Mouse (Mus musculus) heart, postnatal 36 days (tissue): ENCODE data around the gene Mindy4. TPM values are rescaled to one million over a fixed set of nuclear protein-coding genes. Genes with fewer than 3 reads are reported as not detected.

Experiments used
- DNase-seq, 2 experiments: peaks; one replicate each; pipeline ENCODE4 v3.0.0; 2021 to 2022
- intact Hi-C: fragments of 180-260 bp; cut with DNase I; formaldehyde crosslinking; loops from one replicate; pipeline ENCODE4 v1.15.1; 2025
- total RNA-seq, 2 experiments: library from RNA; stranded (reverse); gene quantifications; 2 replicates each; pipeline ENCODE4 v1.2.3; 2021

The Mindy4 gene
- total RNA-seq, 2 experiments from 2014 or later = 5.5 to 5.9 TPM

GRCm38 (mm10) chr6:55199047-55199446, 4.1 kb upstream of the Mindy4 start:
- intact Hi-C loops = no loop called here
- peak; percentile 38 to 56 for DNase-seq

- intact Hi-C loops = no loop called here
- DNase-seq = no peak
Observed at GRCm38 (mm10) chr6:55203931-55204330, 748 bp downstream of the Mindy4 start.

GRCm38 (mm10) chr6:55207786-55208185, 4.6 kb downstream of the Mindy4 start:
- DNase-seq = no peak
- intact Hi-C loops = no loop called here

- peak; percentile 34 to 47 for DNase-seq
- intact Hi-C loops = no loop called here
Observed at GRCm38 (mm10) chr6:55210423-55211365, 7.5 kb downstream of the Mindy4 start.

- intact Hi-C loops = no loop called here
- peak; percentile 39 to 46 for DNase-seq
Observed at GRCm38 (mm10) chr6:55214541-55214940, 11.4 kb downstream of the Mindy4 start.

GRCm38 (mm10) chr6:55218232-55218631, 15.0 kb downstream of the Mindy4 start:
- DNase-seq = no peak
- intact Hi-C loops = no loop called here

GRCm38 (mm10) chr6:55223986-55224385, 20.8 kb downstream of the Mindy4 start:
- DNase-seq = peak in 1 of 2 experiments; percentile 22
- intact Hi-C loops = no loop called here

- intact Hi-C loops = loop anchor here (10.0 kb wide), 1 partner anchor 715 kb away; no protein-coding TSS in a partner anchor
- no peak for DNase-seq
Observed at GRCm38 (mm10) chr6:55230048-55230447, 26.9 kb downstream of the Mindy4 start.

GRCm38 (mm10) chr6:55232101-55232500, 28.9 kb downstream of the Mindy4 start:
- DNase-seq = no peak
- intact Hi-C loops = loop anchor here (10.0 kb wide), 1 partner anchor 713 kb away; no protein-coding TSS in a partner anchor

GRCm38 (mm10) chr6:55232524-55233264, 29.5 kb downstream of the Mindy4 start:
- intact Hi-C loops = loop anchor here (1.0 to 10.0 kb wide), 2 partner anchors 151 to 712 kb away; no protein-coding TSS in a partner anchor
- DNase-seq = peak; percentile 32 to 56

- no peak for DNase-seq
- intact Hi-C loops = loop anchor here (1.0 to 10.0 kb wide), 2 partner anchors 150 to 711 kb away; no protein-coding TSS in a partner anchor
Observed at GRCm38 (mm10) chr6:55233326-55233725, 30.1 kb downstream of the Mindy4 start.

GRCm38 (mm10) chr6:55234636-55235035, 31.5 kb downstream of the Mindy4 start:
- no peak for DNase-seq
- intact Hi-C loops = loop anchor here (2.0 to 10.0 kb wide), 2 partner anchors 276 to 710 kb away; no protein-coding TSS in a partner anchor

GRCm38 (mm10) chr6:55235733-55236132, 32.5 kb downstream of the Mindy4 start:
- DNase-seq = no peak
- intact Hi-C loops = loop anchor here (2.0 to 10.0 kb wide), 2 partner anchors 275 to 709 kb away; no protein-coding TSS in a partner anchor

GRCm38 (mm10) chr6:55239931-55240330, 36.7 kb downstream of the Mindy4 start:
- intact Hi-C loops = loop anchor here (2.0 to 10.0 kb wide), 2 partner anchors 91 to 705 kb away; no protein-coding TSS in a partner anchor
- no peak for DNase-seq

GRCm38 (mm10) chr6:55240591-55241260, 37.5 kb downstream of the Mindy4 start:
- no peak for DNase-seq
- intact Hi-C loops = loop anchor here (2.0 kb wide), 1 partner anchor 90 kb away; no protein-coding TSS in a partner anchor

- peak; percentile 27 to 33 for DNase-seq
- intact Hi-C loops = loop anchor here (2.0 kb wide), 1 partner anchor 89 kb away; no protein-coding TSS in a partner anchor
Observed at GRCm38 (mm10) chr6:55241479-55241878, 38.3 kb downstream of the Mindy4 start.

GRCm38 (mm10) chr6:55245680-55246079, 42.5 kb downstream of the Mindy4 start:
- intact Hi-C loops = loop anchor here (1.0 to 2.0 kb wide), 2 partner anchors 49 to 81 kb away; no protein-coding TSS in a partner anchor
- DNase-seq = peak; percentile 40 to 44

GRCm38 (mm10) chr6:55246441-55246840, 43.3 kb downstream of the Mindy4 start:
- no peak for DNase-seq
- intact Hi-C loops = loop anchor here (2.0 kb wide), 1 partner anchor 80 kb away; no protein-coding TSS in a partner anchor

- intact Hi-C loops = loop anchor here (2.0 kb wide), 1 partner anchor 80 kb away; no protein-coding TSS in a partner anchor
- DNase-seq = no peak
Observed at GRCm38 (mm10) chr6:55246911-55247438, 43.8 kb downstream of the Mindy4 start.

GRCm38 (mm10) chr6:55249263-55249662, 46.1 kb downstream of the Mindy4 start:
- intact Hi-C loops = no loop called here
- no peak for DNase-seq
